Mouse (Mus musculus) frontal cortex, postnatal 10 days (tissue): ENCODE measurements around the gene Slc7a8.
A peak's percentile ranks its signal among the peaks of the same experiment; 100 is the strongest.
"Not testable (repeated sequence)": the region's sequence is repeated elsewhere in the genome, so short reads cannot be mapped to it uniquely, and the experiment has no call there.

Experiments used
- DNase-seq, 2 experiments: peaks; one replicate each; pipeline ENCODE4 v3.0.0; 2022; ENCODE audit warnings: low spot score in 2 of 2, mixed read lengths in 1 of 2

Slc7a8 gene

GRCm38 (mm10) chr14:54780836-54781609, 723 bp downstream of the Slc7a8 start:
- peak; percentile 50 to 62 for DNase-seq

DNA sequence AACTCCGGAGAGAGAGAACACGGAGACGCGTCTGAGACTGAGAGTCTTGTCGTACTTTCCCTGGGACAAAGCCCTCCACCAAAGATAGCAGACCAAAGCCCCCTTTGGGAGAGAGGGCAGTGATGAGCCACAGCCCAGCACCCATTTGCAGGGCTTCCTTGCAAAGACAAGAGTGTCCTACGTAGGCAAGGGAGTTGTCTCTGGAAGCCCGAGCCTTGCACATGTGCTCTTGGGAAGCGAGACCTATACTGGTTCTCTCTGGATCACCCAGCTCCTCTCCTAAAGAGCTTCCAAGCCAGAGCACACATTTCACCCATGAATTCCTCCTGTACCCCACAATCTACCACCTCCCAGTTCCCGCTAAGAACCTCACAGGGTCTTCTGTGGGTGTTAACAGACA, 1.7 kb downstream of the Slc7a8 start:
- no peak for DNase-seq

DNA sequence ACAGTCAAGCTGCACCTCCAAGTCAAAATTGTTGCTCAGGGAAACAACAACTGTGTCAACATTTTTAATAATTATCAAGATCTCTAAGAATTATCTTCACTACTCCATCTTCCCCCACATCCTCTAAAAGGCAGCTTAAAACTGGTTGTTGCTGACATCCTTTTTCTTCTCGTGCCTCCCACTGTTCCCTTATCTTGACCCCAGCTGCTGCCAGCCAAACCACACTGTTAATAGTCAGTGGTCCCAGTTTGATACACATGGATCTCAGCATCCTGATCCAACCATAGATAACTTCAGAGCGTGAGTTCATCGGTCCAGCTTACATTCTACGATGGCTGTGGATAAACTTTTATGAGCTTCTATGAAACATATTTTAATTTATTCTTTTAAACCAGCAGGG, 3.9 kb downstream of the Slc7a8 start:
- no peak for DNase-seq

- DNase-seq, result no peak
Measured at GRCm38 (mm10) chr14:54776768-54777167, 5.0 kb downstream of the Slc7a8 start.

GRCm38 (mm10) chr14:54775534-54776041, 6.2 kb downstream of the Slc7a8 start:
- no peak for DNase-seq

DNA sequence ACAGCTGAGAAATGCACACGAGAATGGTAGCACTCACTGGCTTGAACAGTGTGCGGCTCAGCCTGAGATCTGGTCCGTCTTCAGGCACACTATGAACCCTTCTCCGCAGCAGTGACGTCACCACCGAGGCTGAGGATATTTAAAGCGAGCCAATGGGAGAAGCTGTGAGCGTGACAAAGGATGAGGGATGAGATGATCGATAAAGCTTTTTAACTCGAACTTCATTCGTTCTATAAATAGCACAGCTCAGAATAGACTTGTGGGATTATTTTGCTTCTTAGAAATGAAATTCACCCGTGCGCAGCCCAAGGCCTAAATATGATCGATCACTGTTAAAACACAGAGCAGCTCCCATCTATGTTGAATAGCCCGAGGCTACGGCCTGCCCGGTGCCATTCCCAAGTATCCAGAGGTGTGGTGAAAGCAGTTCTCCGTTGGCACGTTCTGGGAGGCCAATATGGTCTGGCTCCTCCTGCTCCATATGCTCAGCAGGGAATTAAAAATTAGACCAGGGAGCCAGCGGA, 9.4 kb downstream of the Slc7a8 start:
- peak; percentile 56 to 67 for DNase-seq

DNA sequence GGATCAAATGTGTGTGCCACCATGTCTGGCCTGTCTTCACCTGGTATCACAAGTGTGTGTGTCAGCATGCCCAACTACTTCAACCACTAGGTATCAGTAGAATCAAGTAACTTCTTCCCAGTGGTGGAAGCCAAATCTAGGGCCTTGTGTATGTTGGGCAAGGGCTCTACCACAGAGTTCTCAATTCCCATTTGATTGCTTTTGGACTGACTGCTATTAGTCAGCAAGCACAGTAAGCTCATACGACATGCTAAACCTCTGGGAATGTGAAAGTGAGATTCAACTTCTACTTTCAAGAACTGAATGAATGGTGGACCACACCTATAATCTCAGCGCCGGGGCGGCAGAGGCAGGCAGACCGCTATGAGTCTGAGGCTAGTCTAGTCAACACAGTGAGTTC, 11.4 kb downstream of the Slc7a8 start:
- no peak for DNase-seq

DNA sequence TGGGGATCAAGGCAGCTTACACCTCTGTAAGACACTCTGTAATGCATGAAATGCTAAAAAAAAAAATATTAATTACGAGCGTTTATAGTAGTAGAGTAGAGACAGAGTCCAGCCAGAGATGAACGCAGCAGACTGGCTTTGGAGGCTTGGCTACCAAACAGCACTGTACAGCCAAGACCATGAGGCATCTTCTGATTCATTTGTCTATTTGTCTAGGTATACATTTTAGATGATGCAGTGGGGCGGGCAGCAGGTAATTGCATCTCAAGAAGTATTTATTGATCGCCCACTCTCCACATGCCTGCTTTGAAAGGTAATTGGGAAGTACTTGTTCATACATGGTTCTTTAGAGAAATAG, 12.7 kb downstream of the Slc7a8 start:
- DNase-seq, result no peak

DNA sequence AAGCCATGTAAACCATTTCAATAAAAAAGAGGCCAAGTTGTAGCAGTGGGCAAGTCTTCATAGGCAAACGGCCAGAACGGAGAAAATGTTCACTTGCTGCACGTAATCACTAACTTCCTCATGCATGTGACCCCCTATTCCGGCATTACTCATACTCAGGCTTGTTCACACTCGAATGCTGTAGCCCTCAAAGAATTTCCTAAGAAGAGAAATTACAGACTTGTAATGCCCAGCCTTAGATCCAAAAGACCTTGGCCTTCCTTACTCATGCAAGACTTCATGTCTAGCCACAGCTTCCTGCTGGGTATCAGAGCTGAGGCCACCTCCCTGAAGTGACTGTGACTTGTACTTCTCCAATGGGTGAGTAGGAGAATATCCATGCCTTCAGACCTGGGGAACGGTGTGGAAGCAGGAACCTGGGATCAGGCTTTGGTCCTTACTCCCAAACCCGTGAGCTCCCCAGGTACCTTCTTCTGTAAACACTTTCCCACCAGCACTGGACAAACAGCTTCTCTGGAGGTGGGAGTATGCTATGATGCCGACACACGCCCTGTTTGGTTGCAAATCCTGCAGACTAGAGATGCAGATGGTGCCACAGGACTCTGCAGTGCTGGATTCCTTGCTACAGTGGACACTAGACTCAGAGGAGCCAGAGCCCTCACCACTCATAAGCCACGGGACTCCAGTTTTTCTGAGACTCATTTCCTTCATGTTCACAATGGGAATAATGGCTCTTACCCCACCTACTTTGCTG, 13.3 kb downstream of the Slc7a8 start:
- DNase-seq, result no peak

- not testable (repeated sequence) for DNase-seq
Measured at GRCm38 (mm10) chr14:54766937-54767336, 14.8 kb downstream of the Slc7a8 start.

- DNase-seq, result no peak
Measured at GRCm38 (mm10) chr14:54756382-54756781, 25.4 kb downstream of the Slc7a8 start.

- peak in 1 of 2 experiments; percentile 36 for DNase-seq
Measured at GRCm38 (mm10) chr14:54754602-54755018, 27.1 kb downstream of the Slc7a8 start.

- DNase-seq, result no peak
Measured at GRCm38 (mm10) chr14:54753986-54754601, 27.7 kb downstream of the Slc7a8 start.

- no peak for DNase-seq
Measured at GRCm38 (mm10) chr14:54752938-54753337, 28.8 kb downstream of the Slc7a8 start.

- DNase-seq, result no peak
Measured at GRCm38 (mm10) chr14:54751768-54752167, 30.0 kb downstream of the Slc7a8 start.

- DNase-seq, result no peak
Measured at GRCm38 (mm10) chr14:54749238-54749637, 32.5 kb downstream of the Slc7a8 start.

DNA sequence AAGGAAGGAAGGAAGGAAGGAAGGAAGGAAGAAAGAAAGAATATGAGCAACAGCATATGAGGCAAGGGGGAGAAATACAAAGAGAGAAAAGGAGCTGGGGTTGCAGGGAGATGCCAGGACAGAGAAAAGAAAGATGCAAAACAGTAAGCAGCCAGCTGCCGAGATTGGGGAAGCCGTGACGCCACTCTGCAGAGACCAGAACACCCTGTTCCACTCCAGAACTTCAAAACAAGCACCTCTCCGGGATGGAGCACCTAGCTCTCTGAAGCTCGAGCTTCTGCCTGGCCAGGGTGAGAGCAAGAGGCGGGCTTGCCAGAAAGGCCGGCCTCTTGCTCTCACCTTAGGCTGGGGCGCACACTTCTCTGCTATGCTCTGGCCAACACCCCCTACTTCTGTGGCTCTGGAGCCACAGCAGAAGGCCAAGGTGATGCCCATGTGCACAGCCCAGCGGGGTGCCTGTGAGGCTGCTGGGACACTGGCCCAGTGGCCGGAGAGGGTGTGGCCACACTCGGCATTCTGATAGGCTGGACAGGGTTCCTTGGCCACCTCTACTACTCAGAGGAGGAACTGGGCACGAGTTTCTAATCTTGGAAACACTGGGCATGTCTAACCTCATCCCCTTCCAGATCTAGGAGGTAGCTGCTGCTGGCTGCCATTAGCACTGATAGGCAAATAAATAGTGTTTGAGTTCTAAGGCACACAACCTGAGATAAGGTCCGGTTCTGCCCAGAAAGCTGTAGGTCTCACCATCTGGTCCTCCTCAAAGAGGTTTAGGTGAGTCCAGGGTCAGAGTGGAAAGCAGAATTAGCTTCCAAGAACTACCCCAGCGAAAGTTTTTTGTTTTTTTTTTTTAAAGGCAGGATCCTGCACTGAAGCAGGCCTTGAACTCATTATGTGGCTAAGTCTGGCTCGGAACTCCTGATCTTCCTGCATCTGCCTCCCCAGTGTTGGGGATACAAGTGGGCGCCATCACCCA, 33.5 kb downstream of the Slc7a8 start:
- no peak for DNase-seq

DNA sequence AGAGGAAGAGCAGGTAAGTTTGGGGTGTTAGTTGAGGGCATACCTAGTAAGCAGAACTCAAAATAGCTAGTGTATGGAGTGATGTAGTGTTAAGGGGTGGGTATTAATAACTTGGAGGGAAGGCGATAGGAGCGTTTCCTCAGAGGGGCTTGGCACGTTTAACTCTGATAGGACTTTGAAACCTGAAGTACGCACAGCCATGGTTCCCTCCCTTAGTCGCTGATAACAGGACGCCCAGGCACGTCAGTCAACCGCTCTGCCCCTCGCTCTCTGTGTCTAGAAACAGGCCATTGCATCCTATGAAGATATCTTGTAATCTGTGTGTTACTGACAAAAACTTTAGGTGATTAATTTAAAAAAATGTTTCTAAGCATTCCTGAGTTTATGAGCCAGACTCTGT, 35.7 kb downstream of the Slc7a8 start:
- DNase-seq, result no peak

DNA sequence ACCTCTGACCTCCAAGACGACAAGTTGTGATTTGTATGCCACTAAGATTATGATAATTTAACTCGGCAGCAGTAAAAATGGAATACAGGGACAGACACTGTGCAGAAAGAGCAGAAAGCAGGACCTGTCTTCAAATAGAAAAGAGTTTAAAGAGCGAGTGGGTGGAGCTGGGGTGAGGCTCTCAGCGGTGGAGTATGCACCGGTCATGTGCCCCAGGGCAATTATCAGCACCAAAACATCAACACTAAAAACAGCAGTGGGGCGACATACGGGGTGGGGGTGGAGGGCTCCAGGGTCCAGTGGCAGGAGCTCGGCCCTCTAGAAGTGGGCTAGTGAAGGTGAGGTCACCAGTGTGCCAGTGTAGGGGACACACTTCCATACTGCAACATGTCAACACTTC, 37.3 kb downstream of the Slc7a8 start:
- DNase-seq, result no peak

- DNase-seq, result no peak
Measured at GRCm38 (mm10) chr14:54742375-54742774, 39.4 kb downstream of the Slc7a8 start.

GRCm38 (mm10) chr14:54741721-54742120, 40.0 kb downstream of the Slc7a8 start:
- DNase-seq, result no peak
